Mouse (Mus musculus) heart, embryonic 11.5 days (tissue): Measurements from ENCODE around the gene Rpl32. TPM values are rescaled to one million over a fixed set of nuclear protein-coding genes. Genes with fewer than 3 reads are reported as not detected.
"Not testable (repeated sequence)": the region's sequence is repeated elsewhere in the genome, so short reads cannot be mapped to it uniquely, and the experiment has no call there.

Source experiments
- ATAC-seq: fragments of 200-750 bp; cut with Nextera tagmentation; replicated peaks from 2 replicates; pipeline ENCODE4 v1.8.0; 2017; ENCODE audit warnings: moderate library complexity; ENCODE audit not compliant: insufficient number of reproducible peaks, low FRiP score, low TSS enrichment
- H3K27ac ChIP-seq: fragments of 300-500 bp; sonication (generic); 2 replicates; pipeline ENCODE4 v1.5.1; 2014; ENCODE audit warnings: mild to moderate bottlenecking, low read depth, low read length
- H3K27me3 ChIP-seq: fragments of 300-500 bp; sonication (generic); 2 replicates; pipeline ENCODE4 v1.6.1; 2014; ENCODE audit warnings: mild to moderate bottlenecking, low read length, mixed read lengths; ENCODE audit not compliant: control insufficient read depth, insufficient read depth
- H3K36me3 ChIP-seq: fragments of 300-500 bp; sonication (generic); 2 replicates; pipeline ENCODE4 v1.6.1; 2014; ENCODE audit warnings: mild to moderate bottlenecking, low read length, moderate library complexity, mixed read lengths; ENCODE audit not compliant: control insufficient read depth, insufficient read depth
- H3K4me1 ChIP-seq: fragments of 300-500 bp; sonication (generic); 2 replicates; pipeline ENCODE4 v1.6.1; 2014; ENCODE audit warnings: low read length; ENCODE audit not compliant: control insufficient read depth, insufficient read depth
- H3K4me2 ChIP-seq: fragments of 300-500 bp; sonication (generic); 2 replicates; pipeline ENCODE4 v1.6.1; 2014; ENCODE audit warnings: mild to moderate bottlenecking, moderate library complexity
- H3K4me3 ChIP-seq: fragments of 300-500 bp; sonication (generic); 2 replicates; pipeline ENCODE4 v1.5.1; 2014; ENCODE audit warnings: low read depth, low read length
- H3K9ac ChIP-seq: fragments of 300-500 bp; sonication (generic); 2 replicates; pipeline ENCODE4 v1.6.1; 2014; ENCODE audit warnings: mild to moderate bottlenecking, low read depth, low read length, moderate library complexity
- H3K9me3 ChIP-seq: fragments of 300-500 bp; sonication (generic); replicated peaks from 2 replicates; pipeline ENCODE4 v1.6.1; 2016; ENCODE audit warnings: low read length; ENCODE audit not compliant: control insufficient read depth
- WGBS: fragments of 180-500 bp; shearing (Covaris S2); extraction: QIAGEN DNeasy Blood & Tissue Kit; methylation state at CpG from one replicate; pipeline ENCODE4 v1.1.7; 2014; ENCODE audit not compliant: insufficient replicate concordance; 5-methylcytosine and 5-hydroxymethylcytosine counted together
- polyA plus RNA-seq: library from polyadenylated mRNA; unstranded; fragments of >200 nt; fragmentation: Nextera tagmentation; extraction: Ambion mirVana; gene quantifications from 2 replicates; pipeline ENCODE4 v1.2.1, GENCODE M21; 2014

Gene Rpl32
- polyA plus RNA-seq, 1 experiment from 2014 or later, result 1,576 TPM

GRCm38 (mm10) chr6:115823850-115824464 lies 15.4 kb upstream of the Rpl32 start:
- ATAC-seq, result peak; percentile 87
- H3K27me3 ChIP-seq, H3K9me3 ChIP-seq, H3K27ac ChIP-seq, H3K4me1 ChIP-seq, H3K9ac ChIP-seq, H3K36me3 ChIP-seq: not testable (repeated sequence)
- peak overlapping the region; percentile 22; the same call in 1 of the 2 replicates for H3K4me3 ChIP-seq
- peak overlapping the region; percentile 53 for H3K4me2 ChIP-seq
- WGBS, result 1% methylated on average over 4 of the region's 11 CpGs

- H3K4me1 ChIP-seq, result no peaks in the 10 kb centered on the region
- no peak overlapping the region for H3K4me2 ChIP-seq
- no peak overlapping the region for H3K27ac ChIP-seq
- ATAC-seq, result no peak
- WGBS, result 72% methylated on average over 8 of the region's 8 CpGs
- no peak overlapping the region for H3K9ac ChIP-seq
- H3K27me3 ChIP-seq, result no peaks in the 10 kb centered on the region
- no peak overlapping the region for H3K4me3 ChIP-seq
- no peaks in the 10 kb centered on the region for H3K36me3 ChIP-seq
- H3K9me3 ChIP-seq, result no peaks in the 10 kb centered on the region
Measured at GRCm38 (mm10) chr6:115821216-115821993, 12.9 kb upstream of the Rpl32 start.

GRCm38 (mm10) chr6:115818129-115818528 lies 9.6 kb upstream of the Rpl32 start:
- H3K36me3 ChIP-seq, result no peaks in the 10 kb centered on the region
- no peak for ATAC-seq
- no peak overlapping the region for H3K27ac ChIP-seq
- H3K9ac ChIP-seq, result no peak overlapping the region
- WGBS, result 75% methylated on average over 2 of the region's 2 CpGs
- peaks cover 5% of the 10 kb centered on the region; the same call in 1 of the 2 replicates for H3K4me1 ChIP-seq
- H3K27me3 ChIP-seq, result no peaks in the 10 kb centered on the region
- H3K9me3 ChIP-seq, result no peaks in the 10 kb centered on the region
- no peak overlapping the region for H3K4me3 ChIP-seq
- no peak overlapping the region for H3K4me2 ChIP-seq

GRCm38 (mm10) chr6:115815041-115815440 lies 6.5 kb upstream of the Rpl32 start:
- H3K9ac ChIP-seq, result no peak overlapping the region
- H3K27me3 ChIP-seq, result no peaks in the 10 kb centered on the region
- H3K4me3 ChIP-seq, result no peak overlapping the region
- no peaks in the 10 kb centered on the region for H3K36me3 ChIP-seq
- H3K27ac ChIP-seq, result no peak overlapping the region
- no peak for ATAC-seq
- H3K4me1 ChIP-seq, result peaks cover 5% of the 10 kb centered on the region; the same call in 1 of the 2 replicates
- no peak overlapping the region for H3K4me2 ChIP-seq
- WGBS, result 75% methylated on average over 4 of the region's 4 CpGs
- H3K9me3 ChIP-seq, result no peaks in the 10 kb centered on the region

- no peak overlapping the region for H3K4me3 ChIP-seq
- no peaks in the 10 kb centered on the region for H3K9me3 ChIP-seq
- H3K27me3 ChIP-seq, result no peaks in the 10 kb centered on the region
- peak; percentile 47 for ATAC-seq
- H3K9ac ChIP-seq, result no peak overlapping the region
- H3K27ac ChIP-seq, result no peak overlapping the region
- 23% methylated on average over 4 of the region's 4 CpGs for WGBS
- H3K4me1 ChIP-seq, result peaks cover 5% of the 10 kb centered on the region; the same call in 1 of the 2 replicates
- no peaks in the 10 kb centered on the region for H3K36me3 ChIP-seq
- no peak overlapping the region for H3K4me2 ChIP-seq
Measured at GRCm38 (mm10) chr6:115814104-115814503, 5.6 kb upstream of the Rpl32 start.

GRCm38 (mm10) chr6:115811606-115812005 lies 3.1 kb upstream of the Rpl32 start:
- Histone ChIP-seq H3K4me1 (peaks cover 14% of the 10 kb centered on the region), H3K27ac (no peak overlapping the region), H3K27me3 (no peaks in the 10 kb centered on the region), H3K9me3 (no peaks in the 10 kb centered on the region), H3K9ac (no peak overlapping the region), H3K4me2 (no peak overlapping the region), H3K36me3 (peaks cover 7% of the 10 kb centered on the region), H3K4me3 (no peak overlapping the region)
- ATAC-seq, result no peak
- 68% methylated on average over 8 of the region's 8 CpGs for WGBS

GRCm38 (mm10) chr6:115808196-115808487 lies 405 bp downstream of the Rpl32 start:
- ATAC-seq, result no peak
- peak overlapping the region; percentile 90 for H3K4me3 ChIP-seq
- H3K27ac ChIP-seq, result peak overlapping the region; percentile 91
- H3K9ac ChIP-seq, result peak overlapping the region; percentile 99
- peaks cover 30% of the 10 kb centered on the region for H3K36me3 ChIP-seq
- H3K9me3 ChIP-seq, result no peaks in the 10 kb centered on the region
- no peaks in the 10 kb centered on the region for H3K27me3 ChIP-seq
- H3K4me2 ChIP-seq, result peak overlapping the region; percentile 86
- WGBS, result 0% methylated on average over 22 of the region's 22 CpGs
- peaks cover 16% of the 10 kb centered on the region for H3K4me1 ChIP-seq

- no peak for ATAC-seq
- H3K4me1 ChIP-seq, result peaks cover 16% of the 10 kb centered on the region
- peak overlapping the region; percentile 86 for H3K4me2 ChIP-seq
- H3K27me3 ChIP-seq, result no peaks in the 10 kb centered on the region
- no peaks in the 10 kb centered on the region for H3K9me3 ChIP-seq
- H3K4me3 ChIP-seq, result peak overlapping the region; percentile 90
- 4% methylated on average over 15 of the region's 15 CpGs for WGBS
- H3K36me3 ChIP-seq, result peaks cover 30% of the 10 kb centered on the region
- peak overlapping the region; percentile 91 for H3K27ac ChIP-seq
- H3K9ac ChIP-seq, result peak overlapping the region; percentile 99
Measured at GRCm38 (mm10) chr6:115807464-115808195, 917 bp downstream of the Rpl32 start.
